Mouse (Mus musculus) left cerebral cortex, adult 2 months (tissue): Measurements from ENCODE around the gene Ndufa10. TPM values are rescaled to one million over a fixed set of nuclear protein-coding genes. Genes with fewer than 3 reads are reported as not detected.
A peak's percentile ranks its signal among the peaks of the same experiment; 100 is the strongest.

ENCODE experiments used
- DNase-seq, 2 experiments: peaks; one replicate each; pipeline ENCODE4 v3.0.0; 2021 to 2022; ENCODE audit warnings: low spot score in 2 of 2, mixed read lengths in 1 of 2; ENCODE audit errors: extremely low spot score in 1 of 2
- H3K27ac ChIP-seq: fragments of 200-600 bp; 2 replicates; pipeline ENCODE4 v1.8.1; 2022
- H3K4me3 ChIP-seq: fragments of 200-600 bp; 2 replicates; pipeline ENCODE4 v1.8.1; 2022
- CTCF ChIP-seq: fragments of 200-600 bp; IDR thresholded peaks from 2 replicates; pipeline ENCODE4 v1.8.1; 2022; ENCODE audit warnings: antibody characterized with exemption, mild to moderate bottlenecking, moderate library complexity
- intact Hi-C: fragments of 180-260 bp; cut with DNase I; formaldehyde crosslinking; loops from one replicate; pipeline ENCODE4 v1.15.1; 2025
- microRNA-seq, 2 experiments: library from miRNA; unstranded; fragments of <30 nt; microRNA quantifications; one replicate each; pipeline ENCODE4 v1.2.0; 2021
- total RNA-seq, 2 experiments: library from RNA; stranded (reverse); gene quantifications; 2 replicates each; pipeline ENCODE4 v1.2.3; 2021

Gene Ndufa10
- total RNA-seq, 2 experiments from 2014 or later = 223 to 229 TPM

GRCm38 (mm10) chr1:92405131-92405530 lies 68.5 kb downstream of the Ndufa10 start:
- peak; percentile 15 for TF ChIP-seq CTCF
- no peak overlapping the region for H3K27ac ChIP-seq
- no peak for DNase-seq
- no peak overlapping the region for H3K4me3 ChIP-seq
- intact Hi-C loops = no loop called here

- intact Hi-C loops = no loop called here
- no peak overlapping the region for H3K4me3 ChIP-seq
- H3K27ac ChIP-seq = no peak overlapping the region
- DNase-seq = no peak
- TF ChIP-seq CTCF = no peak
Observed at GRCm38 (mm10) chr1:92400556-92400955, 73.1 kb downstream of the Ndufa10 start.

GRCm38 (mm10) chr1:92398601-92399000 lies 75.1 kb downstream of the Ndufa10 start:
- Histone ChIP-seq H3K4me3 (no peak overlapping the region), H3K27ac (no peak overlapping the region)
- intact Hi-C loops = no loop called here
- DNase-seq = no peak
- no peak for TF ChIP-seq CTCF

GRCm38 (mm10) chr1:92397511-92398051 lies 76.1 kb downstream of the Ndufa10 start:
- DNase-seq = no peak
- intact Hi-C loops = no loop called here
- no peak overlapping the region for H3K27ac ChIP-seq
- H3K4me3 ChIP-seq = no peak overlapping the region
- TF ChIP-seq CTCF = no peak

GRCm38 (mm10) chr1:92394279-92394678 lies 79.4 kb downstream of the Ndufa10 start:
- intact Hi-C loops = loop anchor here (5.0 kb wide), 1 partner anchor 97 kb away; no protein-coding TSS in a partner anchor
- TF ChIP-seq CTCF = no peak
- H3K4me3 ChIP-seq = no peak overlapping the region
- DNase-seq = no peak
- H3K27ac ChIP-seq = no peak overlapping the region

GRCm38 (mm10) chr1:92393166-92393565 lies 80.5 kb downstream of the Ndufa10 start:
- Histone ChIP-seq H3K4me3 (no peak overlapping the region), H3K27ac (no peak overlapping the region)
- intact Hi-C loops = loop anchor here (5.0 kb wide), 1 partner anchor 96 kb away; no protein-coding TSS in a partner anchor
- TF ChIP-seq CTCF = no peak
- peak in 1 of 2 experiments; percentile 24 for DNase-seq

Small RNA genes within 50 kb of the gene (microRNA-seq; reads per million reads assigned to microRNA genes)
- 8.8 to 12.4 reads per million in 2 experiments for gene Mir6900

Other genes with a start within 250 kb of the Ndufa10 start
- not detected for gene Olfr1416, start 11.3 kb upstream of the Ndufa10 start, total RNA-seq
- gene Olfr1415, start 22.2 kb upstream of the Ndufa10 start, total RNA-seq = not detected
- not detected for gene Olfr1414, start 44.8 kb upstream of the Ndufa10 start, total RNA-seq
- gene Olfr1413, start 97.5 kb upstream of the Ndufa10 start, total RNA-seq = not detected
- gene Olfr1412, start 111.9 kb upstream of the Ndufa10 start, total RNA-seq = not detected
- not detected for gene Olfr1411, start 120.6 kb upstream of the Ndufa10 start, total RNA-seq
- gene Olfr1410, start 131.9 kb upstream of the Ndufa10 start, total RNA-seq = not detected
- not detected for gene Olfr12, start 143.9 kb upstream of the Ndufa10 start, total RNA-seq
- 100 to 1,000 TPM; 237 TPM for gene Cops9, start 168.1 kb upstream of the Ndufa10 start, total RNA-seq
- gene Otos, start 175.0 kb upstream of the Ndufa10 start, total RNA-seq = not detected